Mouse (Mus musculus) hindbrain, embryonic 13.5 days (tissue): ENCODE data around the gene Ift20. TPM values are rescaled to one million over a fixed set of nuclear protein-coding genes. Genes with fewer than 3 reads are reported as not detected.
"Not testable (repeated sequence)": the region's sequence is repeated elsewhere in the genome, so short reads cannot be mapped to it uniquely, and the experiment has no call there.

Experiments used
- ATAC-seq: fragments of 200-750 bp; cut with Nextera tagmentation; 2 replicates; pipeline ENCODE4 v1.8.0; 2017; ENCODE audit warnings: moderate TSS enrichment; ENCODE audit not compliant: low FRiP score
- H3K27ac ChIP-seq: fragments of 300-500 bp; sonication (generic); 2 replicates; pipeline ENCODE4 v1.5.1; 2015; ENCODE audit warnings: inconsistent platforms, mild to moderate bottlenecking, moderate library complexity
- H3K27me3 ChIP-seq: fragments of 300-500 bp; sonication (generic); 2 replicates; pipeline ENCODE4 v1.6.1; 2015; ENCODE audit warnings: mild to moderate bottlenecking, inconsistent platforms
- H3K36me3 ChIP-seq: fragments of 300-500 bp; sonication (generic); 2 replicates; pipeline ENCODE4 v1.6.1; 2015; ENCODE audit warnings: mild to moderate bottlenecking, inconsistent platforms
- H3K4me1 ChIP-seq: fragments of 300-500 bp; sonication (generic); replicated peaks from 2 replicates; pipeline ENCODE4 v1.6.1; 2015; ENCODE audit warnings: inconsistent platforms
- H3K4me2 ChIP-seq: fragments of 300-500 bp; sonication (generic); 2 replicates; pipeline ENCODE4 v1.6.1; 2015; ENCODE audit warnings: inconsistent platforms, mild to moderate bottlenecking, moderate library complexity
- H3K4me3 ChIP-seq: fragments of 300-500 bp; sonication (generic); 2 replicates; pipeline ENCODE4 v1.5.1; 2015; ENCODE audit warnings: mild to moderate bottlenecking, inconsistent platforms
- H3K9ac ChIP-seq: fragments of 300-500 bp; sonication (generic); 2 replicates; pipeline ENCODE4 v1.6.1; 2015; ENCODE audit warnings: mild to moderate bottlenecking, inconsistent platforms
- H3K9me3 ChIP-seq: fragments of 300-500 bp; sonication (generic); 2 replicates; pipeline ENCODE4 v1.6.1; 2016; ENCODE audit warnings: inconsistent platforms
- WGBS: fragments of 180-500 bp; shearing (Covaris S2); methylation state at CpG from one replicate; pipeline ENCODE4 v1.1.7; 2015; 5-methylcytosine and 5-hydroxymethylcytosine counted together
- polyA plus RNA-seq: library from polyadenylated mRNA; unstranded; fragments of >200 nt; fragmentation: Nextera tagmentation; extraction: Ambion mirVana; gene quantifications from 2 replicates; pipeline ENCODE4 v1.2.1, GENCODE M21; 2015

Gene Ift20
- polyA plus RNA-seq, 1 experiment from 2014 or later, result 124 TPM

- H3K4me1 ChIP-seq, result peaks cover 10% of the 10 kb centered on the region
- no peaks in the 10 kb centered on the region for H3K27me3 ChIP-seq
- H3K4me3 ChIP-seq, result no peak overlapping the region
- H3K9ac ChIP-seq, result 0 out of 2 replicates have a peak overlapping the region, but pooled peaks have one; percentile 24
- ATAC-seq, result no peak
- WGBS, result 88% methylated on average over 12 of the region's 12 CpGs
- no peak overlapping the region for H3K4me2 ChIP-seq
- peaks cover 57% of the 10 kb centered on the region for H3K36me3 ChIP-seq
- no peak overlapping the region for H3K27ac ChIP-seq
- H3K9me3 ChIP-seq, result no peaks in the 10 kb centered on the region
These were observed 6.2 kb upstream of the Ift20 start for GRCm38 (mm10) chr11:78530001-78530400.

DNA sequence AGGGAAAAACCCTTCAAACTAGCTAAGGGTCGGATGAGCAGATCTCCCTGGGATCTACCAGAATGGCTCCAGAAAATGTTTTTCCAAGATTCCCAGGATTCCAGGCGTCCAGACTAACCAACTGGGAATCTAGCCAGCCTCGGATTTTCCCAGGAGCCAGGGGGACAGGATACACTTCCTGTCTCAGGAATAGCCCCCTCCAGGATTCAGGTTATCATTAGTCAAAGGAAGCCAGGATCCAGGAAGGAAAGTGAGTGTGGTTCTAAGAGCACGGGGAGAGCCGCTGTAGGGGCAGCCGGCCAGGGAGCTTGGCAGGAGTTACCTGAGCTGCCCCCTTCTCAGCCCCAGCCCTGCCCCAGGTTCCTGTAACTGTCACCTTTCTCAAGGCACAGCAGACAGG, 5.1 kb upstream of the Ift20 start:
- H3K27ac ChIP-seq, result peak overlapping the region; percentile 32

DNA sequence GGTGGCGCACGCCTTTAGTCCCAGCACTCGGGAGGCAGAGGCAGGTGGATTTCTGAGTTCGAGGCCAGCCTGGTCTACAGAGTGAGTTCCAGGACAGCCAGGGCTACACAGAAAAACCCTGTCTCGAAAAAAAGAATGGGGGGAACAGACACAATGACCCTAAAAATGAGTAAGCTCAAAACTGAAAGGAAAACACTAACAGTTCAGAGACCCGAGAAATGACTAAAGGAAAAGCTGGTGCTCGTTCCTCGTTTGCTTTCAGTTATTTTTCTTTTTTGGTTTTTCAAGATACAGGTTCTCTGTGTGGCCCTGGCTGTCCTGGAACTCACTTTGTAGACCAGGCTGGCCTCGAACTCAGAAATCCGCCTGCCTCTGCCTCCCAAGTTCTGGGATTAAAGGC, 4.6 kb upstream of the Ift20 start:
- not testable (repeated sequence) for H3K9ac ChIP-seq, H3K4me2 ChIP-seq, H3K9me3 ChIP-seq, H3K4me3 ChIP-seq, ATAC-seq, H3K27ac ChIP-seq, H3K27me3 ChIP-seq
- Histone ChIP-seq H3K4me1 (peaks cover 14% of the 10 kb centered on the region), H3K36me3 (peaks cover 42% of the 10 kb centered on the region)
- 97% methylated on average over 10 of the region's 10 CpGs for WGBS

More for the DNA sequence above, 5.1 kb upstream of the Ift20 start:
- Histone ChIP-seq H3K9me3 (no peaks in the 10 kb centered on the region), H3K4me3 (no peak overlapping the region), H3K4me1 (peaks cover 14% of the 10 kb centered on the region), H3K36me3 (peaks cover 47% of the 10 kb centered on the region), H3K9ac (no peak overlapping the region), H3K4me2 (no peak overlapping the region), H3K27me3 (no peaks in the 10 kb centered on the region)
- 88% methylated on average over 6 of the region's 6 CpGs for WGBS
- ATAC-seq, result no peak

GRCm38 (mm10) chr11:78534516-78534915, 1.6 kb upstream of the Ift20 start:
- H3K4me3 ChIP-seq, result peak overlapping the region; percentile 73
- H3K36me3 ChIP-seq, result peaks cover 25% of the 10 kb centered on the region
- peak overlapping the region; percentile 85; the same call in 1 of the 2 replicates for H3K9ac ChIP-seq
- peaks cover 33% of the 10 kb centered on the region for H3K4me1 ChIP-seq
- 95% methylated on average over 4 of the region's 4 CpGs for WGBS
- H3K27me3 ChIP-seq, result no peaks in the 10 kb centered on the region
- no peak for ATAC-seq
- H3K9me3 ChIP-seq, result no peaks in the 10 kb centered on the region
- peak overlapping the region; percentile 78 for H3K4me2 ChIP-seq
- H3K27ac ChIP-seq, result no peak overlapping the region

DNA sequence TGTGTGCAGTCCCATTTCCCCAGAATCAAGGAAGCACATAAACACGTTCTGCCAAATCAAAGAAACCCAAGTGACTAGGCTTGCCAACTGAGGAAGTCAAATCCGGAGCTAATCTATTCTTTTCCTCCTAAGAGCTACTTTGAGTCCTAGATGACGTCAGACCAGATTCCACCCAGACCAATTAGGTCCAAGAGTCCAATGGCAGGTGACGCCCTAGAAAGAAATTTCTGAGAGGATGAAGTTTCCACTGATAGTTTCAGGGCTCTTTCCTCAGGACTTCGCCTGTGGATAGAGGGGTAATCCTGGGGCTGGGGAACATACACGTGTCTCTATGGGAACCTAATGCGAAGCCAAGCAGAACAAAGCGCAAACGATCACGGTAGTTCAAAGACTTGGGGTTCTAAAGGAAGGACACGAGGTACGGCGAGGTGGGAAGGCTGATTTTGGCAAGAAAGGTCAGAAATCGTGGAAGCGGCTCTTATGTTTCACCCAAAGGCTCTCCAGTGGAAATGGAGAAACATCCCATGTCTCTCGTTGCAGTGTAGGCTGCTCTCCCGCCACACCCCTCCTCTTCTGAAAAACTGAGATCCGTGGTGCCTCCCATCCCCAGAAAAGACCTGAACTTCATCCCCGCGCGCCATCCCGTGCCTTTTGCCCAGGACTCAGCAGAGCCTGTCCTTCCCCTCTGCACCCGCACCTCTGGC, 633 bp upstream of the Ift20 start:
- peak; percentile 33; the same call in 1 of the 2 replicates for ATAC-seq
- H3K9me3 ChIP-seq, result no peaks in the 10 kb centered on the region
- peak overlapping the region; percentile 78 for H3K4me2 ChIP-seq
- H3K27me3 ChIP-seq, result no peaks in the 10 kb centered on the region
- H3K27ac ChIP-seq, result peak overlapping the region; percentile 95
- H3K4me3 ChIP-seq, result peak overlapping the region; percentile 73
- H3K36me3 ChIP-seq, result peaks cover 26% of the 10 kb centered on the region
- H3K4me1 ChIP-seq, result peaks cover 33% of the 10 kb centered on the region
- under 1% methylated on average over 23 of the region's 23 CpGs for WGBS
- peak overlapping the region; percentile 85 for H3K9ac ChIP-seq

- no peak; the same call in 1 of the 2 replicates for ATAC-seq
These were observed 526 bp downstream of the Ift20 start for GRCm38 (mm10) chr11:78536690-78537084.

GRCm38 (mm10) chr11:78540358-78540757, 4.2 kb downstream of the Ift20 start:
- Histone ChIP-seq H3K4me2 (no peak overlapping the region), H3K36me3 (peaks cover 53% of the 10 kb centered on the region), H3K9me3 (no peaks in the 10 kb centered on the region), H3K4me3 (no peak overlapping the region), H3K27me3 (no peaks in the 10 kb centered on the region), H3K27ac (no peak overlapping the region), H3K9ac (no peak overlapping the region), H3K4me1 (peaks cover 20% of the 10 kb centered on the region)
- WGBS, result 93% methylated on average over 3 of the region's 3 CpGs
- no peak for ATAC-seq

More at GRCm38 (mm10) chr11:78536690-78537084, 526 bp downstream of the Ift20 start:
- Histone ChIP-seq H3K4me3 (peak overlapping the region; percentile 73), H3K4me2 (peak overlapping the region; percentile 86), H3K27ac (peak overlapping the region; percentile 90), H3K4me1 (peaks cover 33% of the 10 kb centered on the region), H3K27me3 (no peaks in the 10 kb centered on the region), H3K9ac (peak overlapping the region; percentile 89), H3K36me3 (peaks cover 33% of the 10 kb centered on the region), H3K9me3 (no peaks in the 10 kb centered on the region)
- WGBS, result 2% methylated on average over 14 of the region's 14 CpGs

GRCm38 (mm10) chr11:78544449-78545111, 8.4 kb downstream of the Ift20 start:
- no peak for ATAC-seq
- H3K4me3 ChIP-seq, result no peak overlapping the region
- H3K36me3 ChIP-seq, result peaks cover 44% of the 10 kb centered on the region
- no peak overlapping the region for H3K4me2 ChIP-seq
- H3K9me3 ChIP-seq, result no peaks in the 10 kb centered on the region
- H3K27me3 ChIP-seq, result no peaks in the 10 kb centered on the region
- peaks cover 11% of the 10 kb centered on the region for H3K4me1 ChIP-seq
- 94% methylated on average over 7 of the region's 7 CpGs for WGBS
- no peak overlapping the region for H3K27ac ChIP-seq
- no peak overlapping the region for H3K9ac ChIP-seq

GRCm38 (mm10) chr11:78545181-78545580, 9.0 kb downstream of the Ift20 start:
- 82% methylated on average over 8 of the region's 8 CpGs for WGBS
- H3K27me3 ChIP-seq, result no peaks in the 10 kb centered on the region
- H3K4me3 ChIP-seq, result no peak overlapping the region
- H3K36me3 ChIP-seq, result peaks cover 38% of the 10 kb centered on the region
- no peak overlapping the region for H3K9ac ChIP-seq
- no peak overlapping the region for H3K27ac ChIP-seq
- no peaks in the 10 kb centered on the region for H3K9me3 ChIP-seq
- H3K4me2 ChIP-seq, result no peak overlapping the region
- no peak for ATAC-seq
- peaks cover 17% of the 10 kb centered on the region for H3K4me1 ChIP-seq

DNA sequence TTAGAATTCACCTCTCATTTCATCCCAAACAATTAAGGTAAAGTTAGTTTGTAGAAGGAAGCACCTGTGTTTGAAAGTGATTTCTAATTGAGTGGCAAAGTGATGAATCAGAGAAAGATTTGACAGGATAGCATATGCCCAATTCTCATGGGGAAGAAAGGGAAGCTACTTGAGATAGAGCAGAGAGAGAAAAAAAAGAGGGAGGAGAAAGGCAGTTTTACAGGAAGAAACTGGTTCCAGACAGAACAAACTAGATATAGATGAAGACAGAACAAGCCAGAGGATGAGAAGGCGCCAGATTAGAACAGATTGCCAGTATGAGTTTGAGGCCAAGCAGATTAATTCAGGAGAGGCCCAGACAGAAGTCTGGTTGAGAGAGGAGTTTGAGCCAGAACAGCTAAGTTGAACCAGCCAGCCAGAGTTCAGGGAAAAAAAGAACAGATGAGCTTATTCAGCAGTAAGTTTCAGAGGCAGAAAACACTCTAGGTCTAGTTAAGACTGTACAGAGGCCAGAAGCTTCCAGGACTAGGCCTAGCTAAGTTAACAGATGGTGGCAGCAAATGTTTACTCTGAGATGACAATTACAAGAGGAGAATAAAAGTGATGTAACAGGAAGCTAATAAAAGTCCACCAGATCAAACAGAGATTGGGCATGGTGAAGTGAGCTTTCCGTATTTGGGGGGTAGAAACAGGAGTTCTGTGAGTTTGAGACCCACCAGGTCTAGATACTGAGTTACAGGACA, 11.7 kb downstream of the Ift20 start:
- no peak overlapping the region; the same call in 1 of the 2 replicates for H3K9ac ChIP-seq
- H3K27ac ChIP-seq, result no peak overlapping the region
- no peaks in the 10 kb centered on the region for H3K27me3 ChIP-seq
- no peak overlapping the region for H3K4me3 ChIP-seq
- H3K4me2 ChIP-seq, result no peak overlapping the region
- WGBS, result 93% methylated on average over 2 of the region's 2 CpGs
- H3K36me3 ChIP-seq, result peaks cover 16% of the 10 kb centered on the region
- H3K9me3 ChIP-seq, result no peaks in the 10 kb centered on the region
- ATAC-seq, result no peak
- H3K4me1 ChIP-seq, result peaks cover 22% of the 10 kb centered on the region

GRCm38 (mm10) chr11:78549491-78549987, 13.4 kb downstream of the Ift20 start:
- no peaks in the 10 kb centered on the region for H3K27me3 ChIP-seq
- H3K36me3 ChIP-seq, result peaks cover 4% of the 10 kb centered on the region; the same call in 1 of the 2 replicates
- no peaks in the 10 kb centered on the region; the same call in 1 of the 2 replicates for H3K9me3 ChIP-seq
- no peak for ATAC-seq
- peak overlapping the region; percentile 65 for H3K4me3 ChIP-seq
- peak overlapping the region; percentile 81 for H3K4me2 ChIP-seq
- peaks cover 22% of the 10 kb centered on the region for H3K4me1 ChIP-seq
- 16% methylated on average over 5 of the region's 5 CpGs for WGBS
- H3K9ac ChIP-seq, result peak overlapping the region; percentile 74
- H3K27ac ChIP-seq, result no peak overlapping the region
